Mouse (Mus musculus) cerebellum, adult 2 months (tissue): ENCODE results near the gene Pcsk1.

Experiments
- CTCF ChIP-seq: fragments of 200-500 bp; IDR thresholded peaks from 2 replicates; pipeline ENCODE4 v1.5.1; 2011; ENCODE audit warnings: low read depth, mild to moderate bottlenecking, control low read depth, low read length, moderate library complexity, borderline replicate concordance; ENCODE audit not compliant: insufficient read depth
- POLR2A ChIP-seq: fragments of 200-500 bp; IDR thresholded peaks from 2 replicates; pipeline ENCODE4 v1.6.1; 2011; ENCODE audit warnings: low read length, control low read depth, borderline replicate concordance; ENCODE audit not compliant: insufficient read depth

DNA sequence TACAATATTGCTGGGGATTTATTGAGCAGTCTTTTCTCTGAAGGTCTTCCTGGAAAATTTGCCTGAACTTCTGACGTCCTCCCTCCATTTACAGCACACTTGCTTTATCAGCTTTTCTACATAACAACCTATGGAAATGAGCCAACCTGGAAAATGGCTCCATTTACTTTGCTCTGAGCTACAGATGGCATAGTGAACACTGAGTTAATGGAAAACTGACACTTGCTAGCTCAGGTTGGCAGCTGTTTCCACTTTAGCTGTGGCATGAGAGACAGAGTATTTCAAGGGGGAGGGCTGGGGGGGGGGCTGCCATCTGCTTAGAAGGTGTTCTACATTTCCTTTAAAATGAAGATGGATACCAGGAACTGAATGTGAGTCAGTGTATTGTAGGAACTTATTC, 73.8 kb downstream of the Pcsk1 start:
- no peak for TF ChIP-seq CTCF
- TF ChIP-seq POLR2A, result no peak
